Mouse (Mus musculus): Measurements from ENCODE around the gene Ttc28. TPM values are rescaled to one million over a fixed set of nuclear protein-coding genes. Genes with fewer than 3 reads are reported as not detected.

Gene Ttc28
- total and polyA plus RNA-seq, 3 experiments, result 1.1 to 1.8 TPM; not detected in 1

GRCm38 (mm10) chr5:110879042-110879441, 561 bp upstream of the Ttc28 start:
- peak overlapping the region; percentile 93 to 94 for H3K4me3 ChIP-seq (ENCODE audit: control insufficient read depth in 1 of 2, insufficient read depth in 1 of 2, low read depth in 2 of 2, low read length in 2 of 2)
- H3K79me2 ChIP-seq (ENCODE audit: control insufficient read depth, insufficient read depth, low read length, poor library complexity), result peaks cover 3% of the 10 kb centered on the region; the same call in 1 of the 2 replicates
- DNase-seq (ENCODE audit: low read depth, low spot score), result no peak
- peaks cover 2 to 3% of the 10 kb centered on the region in 2 experiments; a peak in 1 of 4 replicates for H3K36me3 ChIP-seq (ENCODE audit: control insufficient read depth in 1 of 2, insufficient read depth in 2 of 2, low read length in 2 of 2)
- H3K9me3 ChIP-seq (replicated peaks; ENCODE audit: insufficient read depth, low read length), result no peaks in the 10 kb centered on the region
- peaks cover 0 to 4% of the 10 kb centered on the region in 2 experiments; a peak in 1 of 4 replicates for H3K4me1 ChIP-seq (ENCODE audit: control insufficient read depth in 1 of 2, insufficient read depth in 2 of 2, low read length in 2 of 2)
- no peaks in the 10 kb centered on the region for H3K27me3 ChIP-seq (ENCODE audit: control insufficient read depth in 1 of 2, insufficient read depth in 2 of 2, low read length in 2 of 2)
- H3K27ac ChIP-seq (ENCODE audit: control insufficient read depth, low read depth, low read length), result no peak overlapping the region
- peak overlapping the region; percentile 85 for H3K9ac ChIP-seq (ENCODE audit: control insufficient read depth, low read depth, low read length, poor library complexity, severe bottlenecking)
- TF ChIP-seq MAZ (IDR thresholded peaks at IDR 0.05; ENCODE audit: low read depth, low read length) (0 out of 2 replicates have a peak, but pooled peaks have one; percentile 6), POLR2AphosphoS2 (IDR thresholded peaks at IDR 0.05; ENCODE audit: low read length) (no peak), CHD1 (IDR thresholded peaks at IDR 0.05; ENCODE audit: low read depth, low read length) (no peak), ZNF384 (IDR thresholded peaks at IDR 0.05; ENCODE audit: low read depth, low read length) (peak; percentile 78), MAFK (IDR thresholded peaks at IDR 0.05; ENCODE audit: borderline replicate concordance, low read depth, low read length) (no peak), POLR2AphosphoS5 (IDR thresholded peaks at IDR 0.05; ENCODE audit: borderline replicate concordance, low read depth, low read length) (no peak), ZC3H11A (IDR thresholded peaks at IDR 0.05; ENCODE audit: low read depth, low read length) (no peak)

DNA sequence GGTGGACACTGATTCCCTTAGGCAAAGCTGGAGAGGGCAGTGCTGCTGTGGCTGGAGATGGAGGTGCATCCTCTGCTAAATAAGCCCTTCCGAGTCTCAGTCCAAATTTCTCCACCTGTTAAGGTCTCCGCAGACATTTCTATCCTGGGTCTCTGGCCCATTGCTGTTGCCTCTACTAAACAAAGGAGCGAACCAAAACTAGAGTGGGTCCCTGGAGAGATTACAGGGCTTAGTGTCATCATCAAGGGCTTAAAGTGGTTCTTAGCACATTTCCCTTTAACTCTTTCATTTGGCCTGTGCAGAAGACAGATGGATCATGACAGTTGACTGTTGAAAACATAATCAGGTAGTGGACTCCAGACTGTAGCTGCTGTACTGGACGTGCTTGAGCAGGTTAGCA, 9.0 kb downstream of the Ttc28 start:
- no peak overlapping the region for H3K27ac ChIP-seq (ENCODE audit: control insufficient read depth, low read depth, low read length)
- H3K9me3 ChIP-seq (replicated peaks; ENCODE audit: insufficient read depth, low read length), result no peaks in the 10 kb centered on the region
- no peaks in the 10 kb centered on the region for H3K4me1 ChIP-seq (ENCODE audit: control insufficient read depth in 1 of 2, insufficient read depth in 2 of 2, low read length in 2 of 2)
- no peak overlapping the region for H3K9ac ChIP-seq (ENCODE audit: control insufficient read depth, low read depth, low read length, poor library complexity, severe bottlenecking)
- no peaks in the 10 kb centered on the region for H3K27me3 ChIP-seq (ENCODE audit: control insufficient read depth in 1 of 2, insufficient read depth in 2 of 2, low read length in 2 of 2)
- H3K79me2 ChIP-seq (ENCODE audit: control insufficient read depth, insufficient read depth, low read length, poor library complexity), result no peaks in the 10 kb centered on the region
- no peaks in the 10 kb centered on the region for H3K36me3 ChIP-seq (ENCODE audit: control insufficient read depth in 1 of 2, insufficient read depth in 2 of 2, low read length in 2 of 2)
- no peak for DNase-seq (ENCODE audit: low read depth, low spot score)
- no peak overlapping the region for H3K4me3 ChIP-seq (ENCODE audit: control insufficient read depth in 1 of 2, insufficient read depth in 1 of 2, low read depth in 2 of 2, low read length in 2 of 2)
- TF ChIP-seq MXI1 (IDR thresholded peaks at IDR 0.05; ENCODE audit: low read depth, low read length) (no peak), CHD1 (IDR thresholded peaks at IDR 0.05; ENCODE audit: low read depth, low read length) (no peak), ETS1 (IDR thresholded peaks at IDR 0.05; ENCODE audit: low read depth, low read length) (no peak), RCOR1 (IDR thresholded peaks at IDR 0.05; ENCODE audit: low read depth, low read length) (no peak), SMC3 (IDR thresholded peaks at IDR 0.05; ENCODE audit: low read depth, low read length) (no peak), TAL1 (IDR thresholded peaks at IDR 0.05; ENCODE audit: low read length) (no peak), ZKSCAN1 (IDR thresholded peaks at IDR 0.05; ENCODE audit: low read depth, low read length) (no peak), GATA1 (IDR thresholded peaks at IDR 0.05; ENCODE audit: low read depth, low read length) (no peak), UBTF (IDR thresholded peaks at IDR 0.05; ENCODE audit: borderline replicate concordance, insufficient read depth, low read depth, low read length) (no peak), BHLHE40 (IDR thresholded peaks at IDR 0.05; ENCODE audit: borderline replicate concordance, low read depth, low read length) (no peak), MYB (IDR thresholded peaks at IDR 0.05; ENCODE audit: low read depth, low read length) (no peak), NELFE (IDR thresholded peaks at IDR 0.05; ENCODE audit: low read depth, low read length) (no peak), CTCF (IDR thresholded peaks at IDR 0.05 in 2 of 3, conservative IDR thresholded peaks at IDR 0.05 in 1 of 3; ENCODE audit: control insufficient read depth in 1 of 3, insufficient read depth in 1 of 3, low read depth in 2 of 3, low read length in 3 of 3, poor library complexity in 1 of 3, severe bottlenecking in 1 of 3) (no peak), ZC3H11A (IDR thresholded peaks at IDR 0.05; ENCODE audit: low read depth, low read length) (no peak)

All from MEL (cell line).